Mouse (Mus musculus) Patski (cell line): ENCODE data around the gene Gas7. TPM values are rescaled to one million over a fixed set of nuclear protein-coding genes. Genes with fewer than 3 reads are reported as not detected.

Experiments used
- ATAC-seq: fragments of 100-300 bp; one replicate; pipeline ENCODE4 v1.8.0; 2021
- CTCF ChIA-PET: fragments of 350-600 bp; sonication (Branson Sonifier 250); formaldehyde crosslinking; loops from one replicate; lab custom pipeline; 2022; ENCODE audit warnings: inconsistent platforms; lab: Charles Lee
- POLR2A ChIA-PET: fragments of 350-600 bp; sonication (Branson Sonifier 250); formaldehyde crosslinking; loops from one replicate; lab custom pipeline; 2022; ENCODE audit warnings: antibody characterized with exemption, inconsistent platforms; lab: Charles Lee
- DNase-seq: peaks from one replicate; pipeline ENCODE4 v3.0.0-alpha.2; 2011; ENCODE audit warnings: low read depth, low spot score
- H3K27me3 ChIP-seq: fragments of 371-371 bp; one replicate; pipeline ENCODE4 v1.5.1; 2021
- CTCF ChIP-seq: fragments of 100-300 bp; IDR thresholded peaks from one replicate; pipeline ENCODE4 v1.5.1; 2021
- in situ Hi-C: fragments of 300-500 bp; cut with MboI; formaldehyde crosslinking; loops from 3 replicates; pipeline ENCODE4 v1.11.1; 2018; ENCODE audit warnings: low pct_unique_long_range_greater_than_20kb, mixed read lengths
- polyA plus RNA-seq: library from polyadenylated mRNA; unstranded; gene quantifications from one replicate; pipeline ENCODE4 v1.2.3, GENCODE M21; 2021

The Gas7 gene
- polyA plus RNA-seq, 1 experiment from 2014 or later: 0.41 TPM

- ChIA-PET POLR2A (no interaction called here), CTCF (no interaction called here)
- ATAC-seq (no peak), DNase-seq (no peak)
- in situ Hi-C loops: no loop called here
- no peaks in the 10 kb centered on the region for H3K27me3 ChIP-seq
- TF ChIP-seq CTCF: no peak
These were observed 115.7 kb downstream of the Gas7 start for GRCm38 (mm10) chr11:67570947-67571346.

- POLR2A ChIA-PET: no interaction called here
- DNase-seq (no peak), ATAC-seq (no peak)
- in situ Hi-C loops: no loop called here
- H3K27me3 ChIP-seq: no peaks in the 10 kb centered on the region
- TF ChIP-seq CTCF: no peak
- CTCF ChIA-PET: no interaction called here
These were observed 119.1 kb downstream of the Gas7 start for GRCm38 (mm10) chr11:67574344-67574743.

GRCm38 (mm10) chr11:67577472-67577871 is 122.2 kb downstream of the Gas7 start:
- in situ Hi-C loops: no loop called here
- POLR2A ChIA-PET: no interaction called here
- no peaks in the 10 kb centered on the region for H3K27me3 ChIP-seq
- ATAC-seq: no peak
- no peak for DNase-seq
- CTCF ChIA-PET: no interaction called here
- TF ChIP-seq CTCF: no peak

GRCm38 (mm10) chr11:67577994-67578393 is 122.8 kb downstream of the Gas7 start:
- TF ChIP-seq CTCF: no peak
- ChIA-PET CTCF (no interaction called here), POLR2A (no interaction called here)
- DNase-seq: no peak
- no peak for ATAC-seq
- in situ Hi-C loops: no loop called here
- no peaks in the 10 kb centered on the region for H3K27me3 ChIP-seq

- H3K27me3 ChIP-seq: no peaks in the 10 kb centered on the region
- no peak for TF ChIP-seq CTCF
- POLR2A ChIA-PET: no interaction called here
- ATAC-seq: no peak
- DNase-seq: no peak
- in situ Hi-C loops: no loop called here
- CTCF ChIA-PET: no interaction called here
These were observed 123.9 kb downstream of the Gas7 start for GRCm38 (mm10) chr11:67579136-67579535.

- no peaks in the 10 kb centered on the region for H3K27me3 ChIP-seq
- ATAC-seq (no peak), DNase-seq (no peak)
- CTCF ChIA-PET: no interaction called here
- POLR2A ChIA-PET: no interaction called here
- in situ Hi-C loops: no loop called here
- TF ChIP-seq CTCF: no peak
These were observed 126.3 kb downstream of the Gas7 start for GRCm38 (mm10) chr11:67581549-67581948.

- TF ChIP-seq CTCF: no peak
- ATAC-seq (no peak), DNase-seq (no peak)
- ChIA-PET POLR2A (no interaction called here), CTCF (no interaction called here)
- H3K27me3 ChIP-seq: no peaks in the 10 kb centered on the region
- in situ Hi-C loops: no loop called here
These were observed 127.3 kb downstream of the Gas7 start for GRCm38 (mm10) chr11:67582570-67582969.

- in situ Hi-C loops: no loop called here
- CTCF ChIA-PET: no interaction called here
- no peak for TF ChIP-seq CTCF
These were observed 129.8 kb downstream of the Gas7 start for GRCm38 (mm10) chr11:67585016-67585415.

GRCm38 (mm10) chr11:67585629-67586028 is 130.4 kb downstream of the Gas7 start:
- no peak for TF ChIP-seq CTCF
- ATAC-seq (no peak), DNase-seq (no peak)
- ChIA-PET POLR2A (no interaction called here), CTCF (no interaction called here)
- H3K27me3 ChIP-seq: peaks cover under 1% of the 10 kb centered on the region
- in situ Hi-C loops: no loop called here

More at GRCm38 (mm10) chr11:67585016-67585415, 129.8 kb downstream of the Gas7 start:
- ATAC-seq: no peak
- POLR2A ChIA-PET: no interaction called here
- H3K27me3 ChIP-seq: no peaks in the 10 kb centered on the region
- no peak for DNase-seq

- in situ Hi-C loops: no loop called here
- DNase-seq (no peak), ATAC-seq (no peak)
- peaks cover 9% of the 10 kb centered on the region for H3K27me3 ChIP-seq
- ChIA-PET POLR2A (no interaction called here), CTCF (no interaction called here)
- TF ChIP-seq CTCF: no peak
These were observed 131.2 kb downstream of the Gas7 start for GRCm38 (mm10) chr11:67586231-67586994.

- peaks cover 9% of the 10 kb centered on the region for H3K27me3 ChIP-seq
- ATAC-seq (no peak), DNase-seq (no peak)
- in situ Hi-C loops: no loop called here
- CTCF ChIA-PET: no interaction called here
- POLR2A ChIA-PET: no interaction called here
- TF ChIP-seq CTCF: no peak
These were observed 133.1 kb downstream of the Gas7 start for GRCm38 (mm10) chr11:67588196-67588827.
